Mouse (Mus musculus): Measurements from ENCODE around the gene Rnf39. TPM values are rescaled to one million over a fixed set of nuclear protein-coding genes. Genes with fewer than 3 reads are reported as not detected.

The Rnf39 gene
- polyA plus RNA-seq, 1 experiment, result 0.88 TPM

- Histone ChIP-seq H3K9ac (ENCODE audit: low read depth, poor library complexity, severe bottlenecking) (no peak overlapping the region), H3K36me3 (ENCODE audit: control insufficient read depth, insufficient read depth, low read length, poor library complexity, severe bottlenecking) (no peaks in the 10 kb centered on the region), H3K27ac (ENCODE audit: insufficient read depth, low read length) (no peak overlapping the region), H3K4me1 (ENCODE audit: control insufficient read depth, insufficient read depth, low read length) (no peaks in the 10 kb centered on the region), H3K27me3 (ENCODE audit: control insufficient read depth, insufficient read depth, low read length, poor library complexity, severe bottlenecking) (no peaks in the 10 kb centered on the region), H3K9me3 (replicated peaks; ENCODE audit: control insufficient read depth, insufficient read depth, low read length, poor library complexity, severe bottlenecking) (no peaks in the 10 kb centered on the region), H3K4me3 (ENCODE audit: low read depth, low read length) (no peak overlapping the region)
- no peak for TF ChIP-seq POLR2A (IDR thresholded peaks at IDR 0.05; ENCODE audit: insufficient read depth, low read length)
- no peak for TF ChIP-seq EP300 (IDR thresholded peaks at IDR 0.05; ENCODE audit: insufficient read depth, low read depth, low read length)
- no peak for TF ChIP-seq CTCF (IDR thresholded peaks at IDR 0.05; ENCODE audit: low read depth, low read length)
Measured at GRCm38 (mm10) chr17:36900001-36900400, 42.7 kb upstream of the Rnf39 start.

- Histone ChIP-seq H3K9me3 (replicated peaks; ENCODE audit: control insufficient read depth, insufficient read depth, low read length, poor library complexity, severe bottlenecking) (no peaks in the 10 kb centered on the region), H3K27me3 (ENCODE audit: control insufficient read depth, insufficient read depth, low read length, poor library complexity, severe bottlenecking) (no peaks in the 10 kb centered on the region), H3K9ac (ENCODE audit: low read depth, poor library complexity, severe bottlenecking) (no peak overlapping the region), H3K27ac (ENCODE audit: insufficient read depth, low read length) (no peak overlapping the region), H3K4me3 (ENCODE audit: low read depth, low read length) (no peak overlapping the region), H3K4me1 (ENCODE audit: control insufficient read depth, insufficient read depth, low read length) (no peaks in the 10 kb centered on the region), H3K36me3 (ENCODE audit: control insufficient read depth, insufficient read depth, low read length, poor library complexity, severe bottlenecking) (no peaks in the 10 kb centered on the region)
- TF ChIP-seq CTCF (IDR thresholded peaks at IDR 0.05; ENCODE audit: low read depth, low read length) (no peak), POLR2A (IDR thresholded peaks at IDR 0.05; ENCODE audit: insufficient read depth, low read length) (no peak), EP300 (IDR thresholded peaks at IDR 0.05; ENCODE audit: insufficient read depth, low read depth, low read length) (no peak)
Measured at GRCm38 (mm10) chr17:36900691-36901090, 42.0 kb upstream of the Rnf39 start.

GRCm38 (mm10) chr17:36903651-36904050 lies 39.1 kb upstream of the Rnf39 start:
- H3K36me3 ChIP-seq (ENCODE audit: control insufficient read depth, insufficient read depth, low read length, poor library complexity, severe bottlenecking), result no peaks in the 10 kb centered on the region
- H3K4me3 ChIP-seq (ENCODE audit: low read depth, low read length), result no peak overlapping the region
- no peaks in the 10 kb centered on the region for H3K9me3 ChIP-seq (replicated peaks; ENCODE audit: control insufficient read depth, insufficient read depth, low read length, poor library complexity, severe bottlenecking)
- H3K27ac ChIP-seq (ENCODE audit: insufficient read depth, low read length), result no peak overlapping the region; the same call in 1 of the 2 replicates
- H3K9ac ChIP-seq (ENCODE audit: low read depth, poor library complexity, severe bottlenecking), result no peak overlapping the region
- peaks cover 2% of the 10 kb centered on the region for H3K4me1 ChIP-seq (ENCODE audit: control insufficient read depth, insufficient read depth, low read length)
- H3K27me3 ChIP-seq (ENCODE audit: control insufficient read depth, insufficient read depth, low read length, poor library complexity, severe bottlenecking), result no peaks in the 10 kb centered on the region
- TF ChIP-seq CTCF (IDR thresholded peaks at IDR 0.05; ENCODE audit: low read depth, low read length) (no peak), EP300 (IDR thresholded peaks at IDR 0.05; ENCODE audit: insufficient read depth, low read depth, low read length) (no peak), POLR2A (IDR thresholded peaks at IDR 0.05; ENCODE audit: insufficient read depth, low read length) (no peak)

GRCm38 (mm10) chr17:36908235-36908634 lies 34.5 kb upstream of the Rnf39 start:
- peaks cover 2% of the 10 kb centered on the region for H3K4me1 ChIP-seq (ENCODE audit: control insufficient read depth, insufficient read depth, low read length)
- no peak overlapping the region for H3K27ac ChIP-seq (ENCODE audit: insufficient read depth, low read length)
- no peak overlapping the region for H3K9ac ChIP-seq (ENCODE audit: low read depth, poor library complexity, severe bottlenecking)
- H3K36me3 ChIP-seq (ENCODE audit: control insufficient read depth, insufficient read depth, low read length, poor library complexity, severe bottlenecking), result no peaks in the 10 kb centered on the region
- H3K27me3 ChIP-seq (ENCODE audit: control insufficient read depth, insufficient read depth, low read length, poor library complexity, severe bottlenecking), result no peaks in the 10 kb centered on the region
- H3K4me3 ChIP-seq (ENCODE audit: low read depth, low read length), result no peak overlapping the region
- TF ChIP-seq POLR2A (IDR thresholded peaks at IDR 0.05; ENCODE audit: insufficient read depth, low read length), result no peak
- no peaks in the 10 kb centered on the region for H3K9me3 ChIP-seq (replicated peaks; ENCODE audit: control insufficient read depth, insufficient read depth, low read length, poor library complexity, severe bottlenecking)

GRCm38 (mm10) chr17:36909802-36910201 lies 32.9 kb upstream of the Rnf39 start:
- no peak overlapping the region for H3K9ac ChIP-seq (ENCODE audit: low read depth, poor library complexity, severe bottlenecking)
- no peak for TF ChIP-seq POLR2A (IDR thresholded peaks at IDR 0.05; ENCODE audit: insufficient read depth, low read length)
- no peak for TF ChIP-seq CTCF (IDR thresholded peaks at IDR 0.05; ENCODE audit: low read depth, low read length)
- TF ChIP-seq EP300 (IDR thresholded peaks at IDR 0.05; ENCODE audit: insufficient read depth, low read depth, low read length), result no peak
- no peaks in the 10 kb centered on the region for H3K36me3 ChIP-seq (ENCODE audit: control insufficient read depth, insufficient read depth, low read length, poor library complexity, severe bottlenecking)
- H3K9me3 ChIP-seq (replicated peaks; ENCODE audit: control insufficient read depth, insufficient read depth, low read length, poor library complexity, severe bottlenecking), result no peaks in the 10 kb centered on the region
- H3K27ac ChIP-seq (ENCODE audit: insufficient read depth, low read length), result no peak overlapping the region
- no peak overlapping the region for H3K4me3 ChIP-seq (ENCODE audit: low read depth, low read length)
- H3K4me1 ChIP-seq (ENCODE audit: control insufficient read depth, insufficient read depth, low read length), result peaks cover 2% of the 10 kb centered on the region
- H3K27me3 ChIP-seq (ENCODE audit: control insufficient read depth, insufficient read depth, low read length, poor library complexity, severe bottlenecking), result no peaks in the 10 kb centered on the region

GRCm38 (mm10) chr17:36912031-36912430 lies 30.7 kb upstream of the Rnf39 start:
- H3K27me3 ChIP-seq (ENCODE audit: control insufficient read depth, insufficient read depth, low read length, poor library complexity, severe bottlenecking), result no peaks in the 10 kb centered on the region
- H3K4me3 ChIP-seq (ENCODE audit: low read depth, low read length), result no peak overlapping the region
- TF ChIP-seq EP300 (IDR thresholded peaks at IDR 0.05; ENCODE audit: insufficient read depth, low read depth, low read length), result no peak
- no peak for TF ChIP-seq POLR2A (IDR thresholded peaks at IDR 0.05; ENCODE audit: insufficient read depth, low read length)
- TF ChIP-seq CTCF (IDR thresholded peaks at IDR 0.05; ENCODE audit: low read depth, low read length), result no peak

More at GRCm38 (mm10) chr17:36912031-36912430, 30.7 kb upstream of the Rnf39 start:
- H3K27ac ChIP-seq (ENCODE audit: insufficient read depth, low read length), result no peak overlapping the region
- H3K9me3 ChIP-seq (replicated peaks; ENCODE audit: control insufficient read depth, insufficient read depth, low read length, poor library complexity, severe bottlenecking), result no peaks in the 10 kb centered on the region
- no peak overlapping the region for H3K9ac ChIP-seq (ENCODE audit: low read depth, poor library complexity, severe bottlenecking)
- H3K36me3 ChIP-seq (ENCODE audit: control insufficient read depth, insufficient read depth, low read length, poor library complexity, severe bottlenecking), result no peaks in the 10 kb centered on the region
- H3K4me1 ChIP-seq (ENCODE audit: control insufficient read depth, insufficient read depth, low read length), result peaks cover 2% of the 10 kb centered on the region

All from ES-Bruce4 (cell line).